Mouse (Mus musculus): Measurements from ENCODE around the gene Cops9. TPM values are rescaled to one million over a fixed set of nuclear protein-coding genes. Genes with fewer than 3 reads are reported as not detected.

Gene Cops9
- polyA plus RNA-seq, 1 experiment from 2014 or later: 396 TPM

DNA sequence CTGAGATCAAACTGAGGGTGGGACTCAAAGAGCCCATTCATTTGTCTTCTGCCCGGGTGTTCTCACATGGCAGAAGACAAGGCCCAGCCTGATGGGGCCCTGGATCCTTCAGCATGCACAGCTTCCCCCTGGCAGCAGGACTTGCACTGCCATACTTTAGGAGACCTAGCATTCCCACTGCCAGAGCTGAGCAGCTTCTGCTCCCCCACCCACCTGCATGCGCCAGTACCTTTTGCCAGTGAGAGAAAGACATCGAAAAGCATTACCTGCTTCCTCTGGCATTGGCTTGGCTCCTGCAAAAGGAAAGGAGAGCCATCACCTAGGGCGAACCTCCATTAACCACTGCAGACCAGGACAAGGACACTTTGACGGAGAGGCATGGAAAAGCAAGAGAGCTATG, 3.1 kb upstream of the Cops9 start:
- no peaks in the 10 kb centered on the region for H3K9me3 ChIP-seq (ENCODE audit: control insufficient read depth, low read length)
- H3K4me2 ChIP-seq (replicated peaks; ENCODE audit: low read depth): no peak overlapping the region
- no peaks in the 10 kb centered on the region for H3K36me3 ChIP-seq (ENCODE audit: control insufficient read depth, insufficient read depth, low read length)
- WGBS: 79% methylated on average over 5 of the region's 5 CpGs
- no peak for ATAC-seq (ENCODE audit: low FRiP score, low TSS enrichment)
- peaks cover 3% of the 10 kb centered on the region; the same call in 1 of the 2 replicates for H3K4me1 ChIP-seq (replicated peaks; ENCODE audit: control insufficient read depth, insufficient read depth)
- H3K9ac ChIP-seq (ENCODE audit: low read length): no peak overlapping the region
- no peaks in the 10 kb centered on the region for H3K27me3 ChIP-seq (ENCODE audit: control insufficient read depth, insufficient read depth, low read length)
- no peak overlapping the region for H3K27ac ChIP-seq (replicated peaks)
- DNase-seq (ENCODE audit: low spot score): no peak
- H3K4me3 ChIP-seq (ENCODE audit: low read depth, low read length): no peak overlapping the region
- TF ChIP-seq EP300 (optimal IDR thresholded peaks at IDR 0.05) (no peak), CTCF (IDR thresholded peaks at IDR 0.05; ENCODE audit: low read depth) (no peak)

DNA sequence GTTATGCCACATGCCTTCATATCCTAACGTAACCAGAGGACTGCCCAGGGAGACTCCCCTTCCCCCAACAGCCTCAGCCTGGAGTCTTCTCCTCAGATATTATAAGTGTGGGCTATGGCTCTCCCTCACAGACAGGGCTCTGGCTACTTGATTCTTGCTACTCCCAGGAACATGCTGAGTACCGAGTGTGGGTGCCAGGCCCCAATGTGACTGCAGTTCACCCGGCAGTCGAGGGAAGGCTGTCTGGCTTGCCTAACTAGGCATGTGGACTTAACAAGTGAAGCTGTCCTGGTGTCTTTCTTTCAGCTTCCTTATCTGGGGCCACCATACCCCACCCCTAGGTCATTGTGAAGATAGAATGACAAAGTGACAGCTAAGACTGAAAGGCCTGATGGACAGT, 1.9 kb upstream of the Cops9 start:
- TF ChIP-seq CTCF (IDR thresholded peaks at IDR 0.05; ENCODE audit: low read depth) (no peak), EP300 (optimal IDR thresholded peaks at IDR 0.05) (no peak)
- Histone ChIP-seq H3K36me3 (ENCODE audit: control insufficient read depth, insufficient read depth, low read length) (peaks cover 2% of the 10 kb centered on the region; the same call in 1 of the 2 replicates), H3K27ac (replicated peaks) (no peak overlapping the region), H3K4me2 (replicated peaks; ENCODE audit: low read depth) (no peak overlapping the region), H3K9ac (ENCODE audit: low read length) (no peak overlapping the region), H3K27me3 (ENCODE audit: control insufficient read depth, insufficient read depth, low read length) (no peaks in the 10 kb centered on the region), H3K4me3 (ENCODE audit: low read depth, low read length) (no peak overlapping the region), H3K9me3 (ENCODE audit: control insufficient read depth, low read length) (no peaks in the 10 kb centered on the region), H3K4me1 (replicated peaks; ENCODE audit: control insufficient read depth, insufficient read depth) (peaks cover 3% of the 10 kb centered on the region; the same call in 1 of the 2 replicates)
- ATAC-seq (ENCODE audit: low FRiP score, low TSS enrichment) (no peak), DNase-seq (ENCODE audit: low spot score) (no peak)
- WGBS: 61% methylated on average over 4 of the region's 4 CpGs

DNA sequence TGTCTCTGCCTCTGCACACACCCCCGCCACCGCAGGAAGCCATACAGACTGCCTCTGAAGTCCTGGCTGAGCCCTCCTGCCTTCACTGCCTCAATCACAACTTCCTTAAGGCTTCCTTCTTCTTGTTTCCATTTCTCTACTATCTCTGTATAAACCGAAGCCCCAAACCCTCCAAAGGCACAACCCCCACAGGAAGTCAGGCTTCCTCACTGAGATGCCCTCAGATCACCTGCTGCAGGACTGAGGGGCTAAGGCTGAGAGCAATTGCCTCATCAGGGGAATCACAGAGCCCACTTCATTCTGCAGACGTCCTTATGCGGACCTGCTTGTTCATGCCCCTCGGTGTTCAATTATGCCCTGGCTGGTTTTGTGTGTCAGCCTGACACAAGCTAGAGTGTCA, 1.4 kb downstream of the Cops9 start:
- Histone ChIP-seq H3K4me1 (replicated peaks; ENCODE audit: control insufficient read depth, insufficient read depth) (peaks cover 3% of the 10 kb centered on the region; the same call in 1 of the 2 replicates), H3K4me2 (replicated peaks; ENCODE audit: low read depth) (peak overlapping the region; percentile 96; the same call in 1 of the 2 replicates), H3K36me3 (ENCODE audit: control insufficient read depth, insufficient read depth, low read length) (peaks cover 11% of the 10 kb centered on the region), H3K27ac (replicated peaks) (no peak overlapping the region), H3K9ac (ENCODE audit: low read length) (0 out of 2 replicates have a peak overlapping the region, but pooled peaks have one; percentile 2), H3K27me3 (ENCODE audit: control insufficient read depth, insufficient read depth, low read length) (no peaks in the 10 kb centered on the region), H3K9me3 (ENCODE audit: control insufficient read depth, low read length) (no peaks in the 10 kb centered on the region), H3K4me3 (ENCODE audit: low read depth, low read length) (no peak overlapping the region)
- no peak for ATAC-seq (ENCODE audit: low FRiP score, low TSS enrichment)
- WGBS: 80% methylated on average over 6 of the region's 6 CpGs
- TF ChIP-seq CTCF (IDR thresholded peaks at IDR 0.05; ENCODE audit: low read depth): no peak
- no peak for TF ChIP-seq EP300 (optimal IDR thresholded peaks at IDR 0.05)
- DNase-seq (ENCODE audit: low spot score): no peak

DNA sequence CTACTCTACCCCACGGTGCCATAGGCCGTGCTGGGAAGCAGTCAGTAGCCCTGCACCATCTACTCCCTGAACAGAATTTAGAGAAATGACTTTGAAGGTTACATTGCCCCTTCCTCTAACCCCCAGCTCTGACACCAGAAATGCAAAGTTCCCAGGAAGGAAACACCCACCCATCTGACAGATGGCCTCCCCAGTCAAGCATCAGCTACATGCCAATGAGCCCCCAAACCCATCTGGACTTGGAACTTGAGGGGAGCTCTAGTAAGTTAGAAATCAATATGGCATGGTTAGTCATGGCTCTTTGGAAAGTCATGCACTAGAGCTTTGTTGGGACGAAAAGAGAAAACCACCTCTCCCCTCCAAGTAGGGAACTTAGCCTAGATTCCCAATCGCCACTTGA, 3.0 kb downstream of the Cops9 start:
- H3K9me3 ChIP-seq (ENCODE audit: control insufficient read depth, low read length): no peaks in the 10 kb centered on the region
- H3K9ac ChIP-seq (ENCODE audit: low read length): no peak overlapping the region
- ATAC-seq (ENCODE audit: low FRiP score, low TSS enrichment) (no peak), DNase-seq (ENCODE audit: low spot score) (no peak)
- no peak overlapping the region for H3K27ac ChIP-seq (replicated peaks)
- H3K4me2 ChIP-seq (replicated peaks; ENCODE audit: low read depth): no peak overlapping the region
- H3K36me3 ChIP-seq (ENCODE audit: control insufficient read depth, insufficient read depth, low read length): peaks cover 11% of the 10 kb centered on the region
- H3K4me1 ChIP-seq (replicated peaks; ENCODE audit: control insufficient read depth, insufficient read depth): peaks cover 3% of the 10 kb centered on the region; the same call in 1 of the 2 replicates
- H3K4me3 ChIP-seq (ENCODE audit: low read depth, low read length): no peak overlapping the region
- 93% methylated on average over 4 of the region's 4 CpGs for WGBS
- no peaks in the 10 kb centered on the region for H3K27me3 ChIP-seq (ENCODE audit: control insufficient read depth, insufficient read depth, low read length)
- TF ChIP-seq EP300 (optimal IDR thresholded peaks at IDR 0.05) (no peak), CTCF (IDR thresholded peaks at IDR 0.05; ENCODE audit: low read depth) (no peak)

DNA sequence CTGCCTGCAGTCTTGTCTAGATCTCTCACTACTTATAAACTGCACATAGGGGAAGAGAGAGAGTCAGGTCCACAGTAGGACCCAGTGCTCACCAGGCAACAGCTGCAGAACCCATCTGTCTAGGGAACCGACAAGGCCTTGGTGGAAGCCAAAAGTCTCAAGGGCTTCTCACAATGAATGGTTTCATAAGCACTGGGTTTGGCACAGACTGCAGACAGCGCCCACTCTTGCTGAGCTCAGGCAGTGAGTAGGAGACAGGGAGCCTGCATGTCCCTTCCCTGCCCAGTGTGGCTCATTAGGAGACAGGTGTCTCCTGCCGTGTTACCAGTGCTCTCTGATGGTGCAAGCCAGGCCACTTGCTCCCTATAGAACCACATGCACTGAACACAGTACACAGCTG, 3.6 kb downstream of the Cops9 start:
- peaks cover 3% of the 10 kb centered on the region; the same call in 1 of the 2 replicates for H3K4me1 ChIP-seq (replicated peaks; ENCODE audit: control insufficient read depth, insufficient read depth)
- WGBS: 79% methylated on average over 3 of the region's 3 CpGs
- H3K9me3 ChIP-seq (ENCODE audit: control insufficient read depth, low read length): no peaks in the 10 kb centered on the region
- H3K36me3 ChIP-seq (ENCODE audit: control insufficient read depth, insufficient read depth, low read length): peaks cover 11% of the 10 kb centered on the region
- DNase-seq (ENCODE audit: low spot score) (no peak), ATAC-seq (ENCODE audit: low FRiP score, low TSS enrichment) (no peak)
- TF ChIP-seq CTCF (IDR thresholded peaks at IDR 0.05; ENCODE audit: low read depth): no peak
- TF ChIP-seq EP300 (optimal IDR thresholded peaks at IDR 0.05): no peak
- H3K4me2 ChIP-seq (replicated peaks; ENCODE audit: low read depth): no peak overlapping the region
- no peaks in the 10 kb centered on the region for H3K27me3 ChIP-seq (ENCODE audit: control insufficient read depth, insufficient read depth, low read length)
- H3K9ac ChIP-seq (ENCODE audit: low read length): no peak overlapping the region
- no peak overlapping the region for H3K4me3 ChIP-seq (ENCODE audit: low read depth, low read length)
- H3K27ac ChIP-seq (replicated peaks): no peak overlapping the region

DNA sequence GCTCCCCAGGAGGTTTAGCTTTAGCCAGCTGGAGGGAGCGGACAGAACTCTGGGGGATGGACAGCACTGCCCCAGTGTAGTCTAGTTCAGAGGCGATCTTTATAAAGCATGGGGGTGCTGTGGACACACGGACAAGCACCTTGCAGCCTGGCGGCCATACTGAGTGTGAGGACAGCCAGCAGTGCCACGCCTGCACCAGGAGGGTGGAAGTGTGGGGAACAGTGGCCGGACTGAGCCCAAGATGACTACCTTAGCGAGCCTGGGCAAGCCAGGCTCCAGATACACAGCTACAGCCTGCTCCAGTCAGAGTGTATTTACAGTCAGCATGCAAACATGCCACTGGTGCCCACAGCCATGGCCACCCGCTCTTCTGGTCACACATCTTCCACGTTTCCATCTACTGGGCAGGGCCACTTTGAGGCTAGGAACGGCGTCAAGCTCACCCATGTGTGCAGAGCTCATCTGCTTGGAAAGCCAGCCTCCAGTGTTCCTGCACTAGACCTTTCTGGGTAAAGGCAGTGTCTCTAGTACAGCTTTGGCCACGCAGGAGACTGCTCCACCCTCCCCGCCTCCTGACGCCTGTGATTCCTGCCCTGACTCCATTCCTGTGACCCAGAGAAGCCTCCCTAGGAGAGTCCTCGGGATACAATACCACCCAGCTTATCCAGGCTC, 4.1 kb downstream of the Cops9 start:
- no peaks in the 10 kb centered on the region for H3K9me3 ChIP-seq (ENCODE audit: control insufficient read depth, low read length)
- no peak overlapping the region for H3K4me2 ChIP-seq (replicated peaks; ENCODE audit: low read depth)
- no peak overlapping the region for H3K4me3 ChIP-seq (ENCODE audit: low read depth, low read length)
- peaks cover 3% of the 10 kb centered on the region; the same call in 1 of the 2 replicates for H3K4me1 ChIP-seq (replicated peaks; ENCODE audit: control insufficient read depth, insufficient read depth)
- H3K27me3 ChIP-seq (ENCODE audit: control insufficient read depth, insufficient read depth, low read length): no peaks in the 10 kb centered on the region
- ATAC-seq (ENCODE audit: low FRiP score, low TSS enrichment) (no peak), DNase-seq (ENCODE audit: low spot score) (no peak)
- 89% methylated on average over 15 of the region's 15 CpGs for WGBS
- H3K36me3 ChIP-seq (ENCODE audit: control insufficient read depth, insufficient read depth, low read length): peaks cover 11% of the 10 kb centered on the region
- no peak overlapping the region for H3K27ac ChIP-seq (replicated peaks)
- no peak for TF ChIP-seq CTCF (IDR thresholded peaks at IDR 0.05; ENCODE audit: low read depth)
- TF ChIP-seq EP300 (optimal IDR thresholded peaks at IDR 0.05): no peak
- H3K9ac ChIP-seq (ENCODE audit: low read length): no peak overlapping the region

Measured in stomach, postnatal 0 days (tissue).